Mouse (Mus musculus): ENCODE results near the gene Oas1d. TPM values are rescaled to one million over a fixed set of nuclear protein-coding genes. Genes with fewer than 3 reads are reported as not detected.
"Not testable (repeated sequence)": the region's sequence is repeated elsewhere in the genome, so short reads cannot be mapped to it uniquely, and the experiment has no call there.

The Oas1d gene
- polyA plus RNA-seq, 1 experiment from 2014 or later: not detected

- no peaks in the 10 kb centered on the region for H3K4me1 ChIP-seq (replicated peaks)
- no peak overlapping the region for H3K4me2 ChIP-seq
- H3K9ac ChIP-seq: no peak overlapping the region
- 39% methylated on average over 7 of the region's 7 CpGs for WGBS
- ATAC-seq (ENCODE audit: low FRiP score): no peak
- no peak overlapping the region for H3K4me3 ChIP-seq
- H3K36me3 ChIP-seq: no peaks in the 10 kb centered on the region
- no peaks in the 10 kb centered on the region; the same call in 1 of the 2 replicates for H3K9me3 ChIP-seq
- no peaks in the 10 kb centered on the region for H3K27me3 ChIP-seq
- no peak overlapping the region for H3K27ac ChIP-seq
Observed at GRCm38 (mm10) chr5:120908196-120908920, 6.0 kb upstream of the Oas1d start.

- H3K27ac ChIP-seq, H3K9me3 ChIP-seq: not testable (repeated sequence)
- 78% methylated on average over 2 of the region's 2 CpGs for WGBS
Observed at GRCm38 (mm10) chr5:120919156-120919935, 5.0 kb downstream of the Oas1d start.

GRCm38 (mm10) chr5:120920296-120920695 is 6.0 kb downstream of the Oas1d start:
- no peak for ATAC-seq (ENCODE audit: low FRiP score)
- H3K4me2 ChIP-seq: no peak overlapping the region
- no peaks in the 10 kb centered on the region for H3K4me1 ChIP-seq (replicated peaks)
- no peaks in the 10 kb centered on the region for H3K27me3 ChIP-seq
- no peaks in the 10 kb centered on the region for H3K9me3 ChIP-seq
- no peak overlapping the region for H3K9ac ChIP-seq
- no peaks in the 10 kb centered on the region for H3K36me3 ChIP-seq
- no peak overlapping the region for H3K27ac ChIP-seq
- no peak overlapping the region for H3K4me3 ChIP-seq
- WGBS: 87% methylated on average over 3 of the region's 3 CpGs

More at GRCm38 (mm10) chr5:120919156-120919935, 5.0 kb downstream of the Oas1d start:
- H3K4me1 ChIP-seq (replicated peaks); H3K4me3 ChIP-seq; H3K27me3 ChIP-seq; H3K9ac ChIP-seq; H3K4me2 ChIP-seq; ATAC-seq (ENCODE audit: low FRiP score); H3K36me3 ChIP-seq: not testable (repeated sequence)

- Histone ChIP-seq H3K9ac (no peak overlapping the region), H3K27me3 (no peaks in the 10 kb centered on the region), H3K27ac (no peak overlapping the region), H3K36me3 (no peaks in the 10 kb centered on the region), H3K4me2 (no peak overlapping the region), H3K4me3 (no peak overlapping the region), H3K9me3 (no peaks in the 10 kb centered on the region), H3K4me1 (replicated peaks) (no peaks in the 10 kb centered on the region)
- no peak for ATAC-seq (ENCODE audit: low FRiP score)
- 89% methylated on average over 4 of the region's 4 CpGs for WGBS
Observed at GRCm38 (mm10) chr5:120923969-120924368, 9.6 kb downstream of the Oas1d start.

GRCm38 (mm10) chr5:120924520-120924919 is 10.2 kb downstream of the Oas1d start:
- not testable (repeated sequence) for H3K9ac ChIP-seq; ATAC-seq (ENCODE audit: low FRiP score); H3K36me3 ChIP-seq; H3K27me3 ChIP-seq; H3K4me3 ChIP-seq; H3K4me2 ChIP-seq; H3K27ac ChIP-seq; H3K9me3 ChIP-seq; H3K4me1 ChIP-seq (replicated peaks)
- 85% methylated on average over 4 of the region's 4 CpGs for WGBS

GRCm38 (mm10) chr5:120926311-120926710 is 12.0 kb downstream of the Oas1d start:
- WGBS: 71% methylated on average over 2 of the region's 2 CpGs
- not testable (repeated sequence) for H3K27me3 ChIP-seq; H3K27ac ChIP-seq; H3K9me3 ChIP-seq; H3K9ac ChIP-seq; ATAC-seq (ENCODE audit: low FRiP score); H3K4me1 ChIP-seq (replicated peaks); H3K36me3 ChIP-seq; H3K4me2 ChIP-seq; H3K4me3 ChIP-seq

GRCm38 (mm10) chr5:120927036-120927435 is 12.7 kb downstream of the Oas1d start:
- 0% methylated on average over 1 of the region's 1 CpGs for WGBS
- H3K9ac ChIP-seq: no peak overlapping the region
- no peaks in the 10 kb centered on the region for H3K27me3 ChIP-seq
- H3K4me1 ChIP-seq (replicated peaks): no peaks in the 10 kb centered on the region
- H3K4me3 ChIP-seq: no peak overlapping the region
- no peak for ATAC-seq (ENCODE audit: low FRiP score)
- H3K9me3 ChIP-seq: 0 out of 2 replicates have a peak, but pooled peaks cover 2% of the 10 kb centered on the region
- no peaks in the 10 kb centered on the region for H3K36me3 ChIP-seq
- H3K4me2 ChIP-seq: no peak overlapping the region
- no peak overlapping the region for H3K27ac ChIP-seq

GRCm38 (mm10) chr5:120933966-120934365 is 19.6 kb downstream of the Oas1d start:
- H3K36me3 ChIP-seq: no peaks in the 10 kb centered on the region
- H3K9me3 ChIP-seq: 0 out of 2 replicates have a peak, but pooled peaks cover 2% of the 10 kb centered on the region
- 26% methylated on average over 5 of the region's 5 CpGs for WGBS
- H3K27ac ChIP-seq: no peak overlapping the region
- no peak overlapping the region for H3K4me2 ChIP-seq
- no peak overlapping the region for H3K9ac ChIP-seq
- H3K4me3 ChIP-seq: no peak overlapping the region
- ATAC-seq (ENCODE audit: low FRiP score): no peak
- H3K27me3 ChIP-seq: no peaks in the 10 kb centered on the region
- no peaks in the 10 kb centered on the region for H3K4me1 ChIP-seq (replicated peaks)

- Histone ChIP-seq H3K27ac (no peak overlapping the region), H3K9me3 (no peaks in the 10 kb centered on the region), H3K4me3 (no peak overlapping the region), H3K9ac (no peak overlapping the region), H3K36me3 (no peaks in the 10 kb centered on the region), H3K4me2 (no peak overlapping the region), H3K4me1 (replicated peaks) (no peaks in the 10 kb centered on the region), H3K27me3 (peaks cover 4% of the 10 kb centered on the region; the same call in 1 of the 2 replicates)
- 86% methylated on average over 4 of the region's 4 CpGs for WGBS
- no peak for ATAC-seq (ENCODE audit: low FRiP score)
Observed at GRCm38 (mm10) chr5:120937841-120938240, 23.5 kb downstream of the Oas1d start.

- H3K27ac ChIP-seq: no peak overlapping the region
- H3K4me3 ChIP-seq: no peak overlapping the region
- H3K9me3 ChIP-seq: no peaks in the 10 kb centered on the region
- H3K27me3 ChIP-seq: peaks cover 8% of the 10 kb centered on the region; the same call in 1 of the 2 replicates
- ATAC-seq (ENCODE audit: low FRiP score): no peak
- 48% methylated on average over 8 of the region's 8 CpGs for WGBS
- H3K36me3 ChIP-seq: no peaks in the 10 kb centered on the region
- H3K4me2 ChIP-seq: no peak overlapping the region
- no peak overlapping the region for H3K9ac ChIP-seq
- no peaks in the 10 kb centered on the region for H3K4me1 ChIP-seq (replicated peaks)
Observed at GRCm38 (mm10) chr5:120938586-120938985, 24.2 kb downstream of the Oas1d start.

GRCm38 (mm10) chr5:120942076-120942475 is 27.7 kb downstream of the Oas1d start:
- H3K4me3 ChIP-seq: no peak overlapping the region
- peaks cover 8% of the 10 kb centered on the region; the same call in 1 of the 2 replicates for H3K27me3 ChIP-seq
- no peaks in the 10 kb centered on the region for H3K4me1 ChIP-seq (replicated peaks)
- no peaks in the 10 kb centered on the region for H3K36me3 ChIP-seq
- H3K9ac ChIP-seq: no peak overlapping the region
- 67% methylated on average over 10 of the region's 10 CpGs for WGBS
- no peak overlapping the region for H3K27ac ChIP-seq
- no peak overlapping the region for H3K4me2 ChIP-seq
- ATAC-seq (ENCODE audit: low FRiP score): no peak
- no peaks in the 10 kb centered on the region for H3K9me3 ChIP-seq

- Histone ChIP-seq H3K4me2 (no peak overlapping the region), H3K9me3 (no peaks in the 10 kb centered on the region), H3K27me3 (peaks cover 11% of the 10 kb centered on the region; the same call in 1 of the 2 replicates), H3K4me1 (replicated peaks) (no peaks in the 10 kb centered on the region), H3K4me3 (no peak overlapping the region), H3K27ac (no peak overlapping the region), H3K36me3 (no peaks in the 10 kb centered on the region), H3K9ac (no peak overlapping the region)
- no peak for ATAC-seq (ENCODE audit: low FRiP score)
- WGBS: 76% methylated on average over 10 of the region's 10 CpGs
Observed at GRCm38 (mm10) chr5:120952242-120952770, 38.0 kb downstream of the Oas1d start.

All from hindbrain, embryonic 13.5 days (tissue).